In genomic region chr10:88886114-88886513, GRCm38 (mm10) we compare ENCODE assay signal across 9 mouse cellular contexts. TPM values are rescaled to one million over a fixed set of nuclear protein-coding genes. Genes with fewer than 3 reads are reported as not detected.
DNase-seq lines count a peak whose midpoint lies in the region; ATAC-seq and TF ChIP-seq lines count a peak whose summit lies in the region.
"Had no signal": no experiment of that assay in that cellular context is flagged by ENCODE, and none has a peak within 500 bp of the region (broad histone marks: within the 10 kb centered on the region; RNA-seq: fewer than 3 reads in every experiment).

No protein-coding gene starts in this region.

- peaks cover 32% of the 10 kb centered on the region for H3K27me3 ChIP-seq in heart, embryonic 16.5 days (ENCODE audit: control insufficient read depth, insufficient read depth, low read length)
- H3K27me3 ChIP-seq in midbrain, embryonic 13.5 days, result peaks cover 32% of the 10 kb centered on the region

- no peak for ATAC-seq in heart, embryonic 16.5 days (replicated peaks; ENCODE audit: extremely low read depth, insufficient read depth, low FRiP score)
- ATAC-seq in granulocyte monocyte progenitor cell, adult 5-6 weeks (replicated peaks; ENCODE audit: poor library complexity, severe bottlenecking), result peak; percentile 33; the same call in 1 of the 2 replicates
- ATAC-seq in midbrain, embryonic 13.5 days, result 0 out of 2 replicates have a peak, but pooled peaks have one; percentile 40

- peak overlapping the region; percentile 37 for H3K4me3 ChIP-seq in heart, embryonic 16.5 days (ENCODE audit: low read length)
- H3K4me3 ChIP-seq in midbrain, embryonic 13.5 days (replicated peaks), result peak overlapping the region; percentile 40
- H3K4me3 ChIP-seq in lung, adult 2 months (replicated peaks; ENCODE audit: extremely low read depth, low read depth, low read length), result no peak overlapping the region

- H3K36me3 ChIP-seq in heart, embryonic 16.5 days (ENCODE audit: control insufficient read depth, insufficient read depth), result no peaks in the 10 kb centered on the region
- no peaks in the 10 kb centered on the region for H3K36me3 ChIP-seq in midbrain, embryonic 13.5 days

- no peak overlapping the region for H3K27ac ChIP-seq in heart, embryonic 16.5 days (ENCODE audit: low read length)
- no peak overlapping the region for H3K27ac ChIP-seq in midbrain, embryonic 13.5 days

- H3K9ac ChIP-seq in heart, embryonic 16.5 days (ENCODE audit: low read length), result no peak overlapping the region
- H3K9ac ChIP-seq in midbrain, embryonic 13.5 days (replicated peaks), result 0 out of 2 replicates have a peak overlapping the region, but pooled peaks have one; percentile 4

- no peak for TF ChIP-seq POLR2A in lung, adult 2 months (IDR thresholded peaks at IDR 0.05; ENCODE audit: borderline replicate concordance, extremely low read depth, low read depth, low read length)

- DNase-seq in heart, postnatal 36 days, result no peak
- DNase-seq in ZHBTc4 (ENCODE audit: low read depth, low spot score), result peak; percentile 45
- no peak for DNase-seq in cerebellum, adult 8-10 months
- DNase-seq in cerebellum, postnatal 14 days, result no peak
- no peak for DNase-seq in lung, adult 2 months

- intact Hi-C loops in heart, postnatal 36 days (cut with DNase I), result no loop called here

- H3K4me1 ChIP-seq in heart, embryonic 16.5 days (ENCODE audit: control insufficient read depth, insufficient read depth, low read length), result peaks cover 4% of the 10 kb centered on the region; the same call in 1 of the 2 replicates
- H3K4me1 ChIP-seq in midbrain, embryonic 13.5 days (replicated peaks), result peaks cover 12% of the 10 kb centered on the region
- no peaks in the 10 kb centered on the region for H3K4me1 ChIP-seq in lung, adult 2 months (ENCODE audit: control insufficient read depth, insufficient read depth, low read length)

- 2% methylated on average over 32 of the region's 32 CpGs for WGBS in heart, embryonic 16.5 days
- 1% methylated on average over 32 of the region's 32 CpGs for WGBS in midbrain, embryonic 13.5 days
- 4% methylated on average over 32 of the region's 32 CpGs for WGBS in lung, adult 2 months

- H3K4me2 ChIP-seq in heart, embryonic 16.5 days (ENCODE audit: low read depth, low read length), result peak overlapping the region; percentile 58
- peak overlapping the region; percentile 64 for H3K4me2 ChIP-seq in midbrain, embryonic 13.5 days (replicated peaks)

- no peak for TF ChIP-seq CTCF in lung, adult 2 months (IDR thresholded peaks at IDR 0.05; ENCODE audit: insufficient read depth, low read length)

- peaks cover 3% of the 10 kb centered on the region; the same call in 1 of the 2 replicates for H3K9me3 ChIP-seq in heart, embryonic 16.5 days (replicated peaks; ENCODE audit: control insufficient read depth, low read length)
- H3K9me3 ChIP-seq in midbrain, embryonic 13.5 days, result no peaks in the 10 kb centered on the region

RNA-seq across cellular contexts. Expression of gene Slc5a8, which starts 0.3 kb away (rescaled TPM):
- polyA plus RNA-seq in heart, embryonic 16.5 days (2015; fragmentation: Nextera tagmentation; extraction: Ambion mirVana), result 0.06 and 0.16 TPM in 2 replicates
- not detected for total RNA-seq in heart, postnatal 36 days (2021)
- total RNA-seq in granulocyte monocyte progenitor cell, adult 5-6 weeks (2014; fragmentation: Nextera tagmentation), result not detected in 2 replicates
- not detected in 2 replicates for total RNA-seq in granulocyte monocyte progenitor cell, adult 5-6 weeks (2017)
- polyA plus RNA-seq in midbrain, embryonic 13.5 days (2015; fragmentation: Nextera tagmentation; extraction: Ambion mirVana), result 0.04 and 0.10 TPM in 2 replicates
- polyA plus RNA-seq in lung, adult 2 months (2012; rRNA removed), result 0.17 and 0.52 TPM in 2 replicates
- total RNA-seq: MEL had no signal

RNA-seq across cellular contexts. Expression of gene Utp20, which starts 59.5 kb away (rescaled TPM):
- polyA plus RNA-seq in heart, embryonic 16.5 days (2015; fragmentation: Nextera tagmentation; extraction: Ambion mirVana), result 6.5 and 8.3 TPM in 2 replicates
- 10 to 100 TPM; 12.9 to 14.3 TPM for total RNA-seq in heart, postnatal 36 days (2021)
- 48.1 and 63.5 TPM in 2 replicates for total RNA-seq in granulocyte monocyte progenitor cell, adult 5-6 weeks (2014; fragmentation: Nextera tagmentation)
- total RNA-seq in granulocyte monocyte progenitor cell, adult 5-6 weeks (2017), result 38.1 and 52.6 TPM in 2 replicates
- polyA plus RNA-seq in midbrain, embryonic 13.5 days (2015; fragmentation: Nextera tagmentation; extraction: Ambion mirVana), result 11.1 and 11.7 TPM in 2 replicates
- 2.8 and 4.8 TPM in 2 replicates for polyA plus RNA-seq in lung, adult 2 months (2012; rRNA removed)
